Mouse (Mus musculus) olfactory bulb, adult 2 months (tissue): ENCODE results near the gene Fam69b.

Source experiments
- CTCF ChIP-seq: fragments of 200-500 bp; IDR thresholded peaks from 2 replicates; pipeline ENCODE4 v1.5.1; 2012; ENCODE audit warnings: low read depth, mild to moderate bottlenecking, low read length, moderate library complexity; ENCODE audit not compliant: insufficient read depth
- POLR2A ChIP-seq: fragments of 200-500 bp; IDR thresholded peaks from 2 replicates; pipeline ENCODE4 v1.6.1; 2012; ENCODE audit warnings: mild to moderate bottlenecking, low read depth, low read length, moderate library complexity; ENCODE audit not compliant: insufficient read depth

DNA sequence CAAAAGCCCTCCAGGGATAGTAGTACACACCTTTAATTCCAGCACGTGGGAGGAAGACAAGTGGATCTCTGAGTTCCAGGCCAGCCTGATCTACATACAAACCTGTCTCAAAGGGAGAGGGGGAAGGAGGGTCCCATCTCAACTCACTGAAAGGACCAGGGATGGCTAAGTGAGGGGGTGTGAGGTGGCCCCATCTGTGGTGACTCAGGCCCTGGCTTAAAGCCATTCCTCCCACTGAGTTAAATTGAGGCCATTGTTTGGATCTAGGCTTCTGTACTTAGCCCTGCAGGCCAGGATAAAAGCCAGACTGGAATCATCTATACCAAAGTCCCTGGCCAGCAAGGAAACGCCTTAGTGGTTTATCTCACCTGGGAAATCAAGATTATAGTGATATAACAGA is 7.0 kb upstream of the Fam69b start:
- TF ChIP-seq CTCF (no peak), POLR2A (no peak)
